Mouse (Mus musculus) testis, adult 2 months (tissue): ENCODE results near the gene Zbtb7a.

ENCODE experiments used
- CTCF ChIP-seq: fragments of 200-500 bp; IDR thresholded peaks from 2 replicates; pipeline ENCODE4 v1.5.1; 2012; ENCODE audit warnings: low read depth, mild to moderate bottlenecking, inconsistent platforms, low read length, moderate library complexity; ENCODE audit not compliant: control insufficient read depth, insufficient read depth, insufficient replicate concordance
- POLR2A ChIP-seq: fragments of 200-500 bp; IDR thresholded peaks from 2 replicates; pipeline ENCODE4 v1.6.1; 2012; ENCODE audit warnings: low read depth, mild to moderate bottlenecking, inconsistent platforms, low read length, moderate library complexity; ENCODE audit not compliant: control insufficient read depth

DNA sequence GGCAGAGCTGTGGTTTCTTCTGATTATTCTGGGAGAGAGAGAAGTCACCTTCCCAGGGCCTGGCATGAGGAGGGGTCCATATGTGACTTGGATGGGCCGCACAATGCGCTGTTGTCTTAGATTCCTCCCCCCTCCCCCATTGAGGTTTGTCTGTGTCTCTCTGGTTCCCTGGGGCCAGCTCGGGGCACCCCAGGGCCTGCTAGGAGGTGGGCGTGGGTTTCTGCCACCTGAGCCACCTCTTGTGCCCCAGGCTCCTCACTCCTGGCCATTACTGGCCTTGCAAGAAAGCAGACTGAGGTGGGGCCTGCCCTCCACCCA, 4.5 kb downstream of the Zbtb7a start:
- TF ChIP-seq CTCF (no peak), POLR2A (no peak)
